Mouse (Mus musculus): ENCODE data around the gene Fsip1. TPM values are rescaled to one million over a fixed set of nuclear protein-coding genes. Genes with fewer than 3 reads are reported as not detected.

Fsip1 gene
- total RNA-seq, 2 experiments from 2014 or later: 0.07 TPM; not detected in 1

GRCm38 (mm10) chr2:118257094-118257493, 328 bp upstream of the Fsip1 start:
- no peak for ATAC-seq (ENCODE audit: poor library complexity, severe bottlenecking)

GRCm38 (mm10) chr2:118254516-118254915, 2.2 kb downstream of the Fsip1 start:
- ATAC-seq (ENCODE audit: poor library complexity, severe bottlenecking): no peak

DNA sequence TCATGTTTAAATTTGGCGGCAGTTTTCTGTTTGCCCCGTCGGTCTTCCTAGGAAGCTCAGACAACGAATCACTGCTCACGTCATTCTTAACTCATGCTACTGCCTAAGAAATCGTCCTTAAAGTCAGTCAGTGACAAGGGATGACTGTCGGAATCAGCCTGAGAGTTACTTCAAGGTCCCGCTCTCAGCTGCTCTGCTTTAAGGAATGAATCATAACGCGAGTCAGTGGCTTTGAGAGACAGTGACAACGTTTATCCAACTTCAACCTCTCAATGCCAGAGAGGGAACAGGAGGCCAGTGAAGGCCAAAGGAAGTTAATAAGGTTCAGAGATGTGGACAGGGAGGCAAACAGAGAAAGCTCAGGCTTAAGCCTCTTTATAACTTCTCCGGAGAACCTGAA, 7.8 kb downstream of the Fsip1 start:
- no peak for ATAC-seq (ENCODE audit: poor library complexity, severe bottlenecking)

GRCm38 (mm10) chr2:118248016-118248415, 8.8 kb downstream of the Fsip1 start:
- no peak for ATAC-seq (ENCODE audit: poor library complexity, severe bottlenecking)

DNA sequence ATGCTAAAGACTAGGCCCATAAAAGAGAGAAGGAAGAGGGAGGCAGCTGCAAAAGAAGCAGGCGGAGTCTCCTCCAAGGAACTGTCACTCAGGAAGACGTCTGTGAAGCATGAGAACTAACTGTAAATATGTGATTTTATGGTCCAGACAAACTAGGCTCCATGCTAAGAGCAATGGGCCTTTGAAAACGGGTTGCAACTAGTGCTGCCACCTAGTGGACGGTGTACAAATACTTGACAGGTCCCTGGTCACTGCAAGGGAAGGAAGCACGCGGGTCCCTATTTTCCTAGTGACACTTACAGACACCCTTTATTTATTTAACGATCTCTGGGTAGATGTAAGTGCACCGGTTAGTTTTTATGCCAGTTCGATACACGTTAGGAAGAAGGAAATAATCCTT, 10.9 kb downstream of the Fsip1 start:
- ATAC-seq (ENCODE audit: poor library complexity, severe bottlenecking): peak; percentile 86

DNA sequence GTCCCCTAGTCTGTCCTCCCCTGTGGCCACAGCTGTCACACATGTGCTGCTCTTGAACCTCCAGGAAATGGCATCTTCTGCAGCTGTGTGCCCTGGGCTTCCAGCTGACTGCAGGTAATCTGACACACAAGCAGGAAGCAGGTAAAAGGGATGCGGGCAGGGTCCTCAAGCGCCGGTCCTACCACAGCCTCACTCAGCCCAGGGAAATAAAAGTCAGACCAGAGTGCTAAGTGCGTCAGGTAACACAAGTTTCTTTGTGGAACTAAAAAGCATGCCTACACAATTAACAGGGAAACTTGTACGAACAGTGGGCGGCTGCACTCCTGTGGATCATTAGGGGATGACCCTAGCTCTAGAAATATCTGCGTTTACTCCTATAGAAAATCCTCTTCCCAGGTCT, 20.6 kb downstream of the Fsip1 start:
- ATAC-seq (ENCODE audit: poor library complexity, severe bottlenecking): no peak

DNA sequence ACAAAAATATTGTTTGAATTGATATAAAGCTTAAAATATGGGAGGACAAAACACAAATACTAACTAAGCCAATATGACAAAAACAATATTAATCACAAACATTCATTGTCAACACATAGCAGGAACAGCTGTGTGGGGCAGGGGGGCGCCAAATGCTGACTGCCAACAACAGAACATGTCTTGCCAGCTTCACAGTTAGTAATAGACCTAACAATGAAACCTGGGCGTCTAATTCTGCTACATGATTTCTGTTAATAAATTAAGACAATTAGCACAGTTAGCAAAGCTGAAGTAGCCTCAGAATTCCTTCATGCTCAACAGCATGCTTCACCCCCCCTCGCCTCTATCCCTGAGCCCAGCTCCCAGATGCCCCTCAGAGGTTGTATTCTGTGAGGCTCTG, 21.2 kb downstream of the Fsip1 start:
- no peak for ATAC-seq (ENCODE audit: poor library complexity, severe bottlenecking)

DNA sequence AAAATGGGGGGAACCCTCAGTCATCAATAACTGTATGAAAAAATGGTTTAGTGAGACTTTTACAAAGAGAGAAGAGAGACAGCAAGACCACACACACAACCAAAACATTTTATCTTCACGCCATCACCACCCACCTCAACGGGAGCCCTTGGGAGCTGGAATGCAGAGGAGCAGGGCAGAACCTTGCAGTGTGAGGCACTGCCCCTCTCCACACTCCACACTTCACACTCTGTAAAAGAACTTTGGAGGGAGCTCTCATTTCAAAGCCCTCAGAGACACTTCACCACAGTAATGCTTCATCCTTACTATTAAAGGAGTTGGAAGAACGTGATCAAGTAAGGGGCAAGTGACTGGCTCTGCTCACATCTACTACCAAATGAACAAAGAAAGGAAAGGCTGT, 26.2 kb downstream of the Fsip1 start:
- ATAC-seq (ENCODE audit: poor library complexity, severe bottlenecking): no peak

GRCm38 (mm10) chr2:118228486-118229079, 28.2 kb downstream of the Fsip1 start:
- no peak for ATAC-seq (ENCODE audit: poor library complexity, severe bottlenecking)

DNA sequence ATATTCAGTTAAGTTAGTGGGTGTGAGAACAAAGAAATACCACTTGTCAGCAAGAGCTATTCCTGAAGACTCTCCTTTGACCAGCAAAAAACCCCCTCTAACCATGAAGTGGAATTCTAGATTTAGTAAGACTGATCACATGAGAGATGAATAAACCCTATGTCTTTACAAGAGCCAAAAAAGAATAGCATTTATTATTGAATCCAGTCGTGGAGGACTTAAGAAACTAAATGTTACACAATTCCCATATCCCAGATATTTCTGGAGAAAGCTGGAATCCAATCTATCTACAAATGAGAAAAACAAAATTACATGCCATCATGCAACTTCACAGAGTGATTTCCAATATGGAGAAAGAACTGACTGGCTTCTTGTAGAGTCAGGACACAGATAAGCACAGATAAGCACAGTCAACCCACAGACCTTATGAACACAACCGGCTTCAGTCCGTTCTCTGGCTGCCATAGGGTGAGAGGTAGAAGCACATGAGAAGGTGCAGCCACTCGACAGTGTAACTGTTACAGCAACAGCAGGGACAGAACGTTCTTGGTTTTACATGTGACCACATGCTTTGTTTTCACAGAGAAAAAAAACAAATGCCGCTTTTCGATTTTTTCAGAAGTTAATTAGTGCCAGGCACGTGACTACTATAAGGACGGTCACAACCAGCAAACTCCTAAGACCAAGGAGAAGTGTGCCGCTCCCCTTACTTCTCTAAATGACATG, 31.3 kb downstream of the Fsip1 start:
- no peak for ATAC-seq (ENCODE audit: poor library complexity, severe bottlenecking)

GRCm38 (mm10) chr2:118217993-118218595, 38.7 kb downstream of the Fsip1 start:
- no peak for ATAC-seq (ENCODE audit: poor library complexity, severe bottlenecking)

- ATAC-seq (ENCODE audit: poor library complexity, severe bottlenecking): no peak
Observed at GRCm38 (mm10) chr2:118209712-118210111, 47.1 kb downstream of the Fsip1 start.

- ATAC-seq (ENCODE audit: poor library complexity, severe bottlenecking): no peak
Observed at GRCm38 (mm10) chr2:118208651-118209050, 48.1 kb downstream of the Fsip1 start.

- no peak for ATAC-seq (ENCODE audit: poor library complexity, severe bottlenecking)
Observed at GRCm38 (mm10) chr2:118205991-118206585, 50.7 kb downstream of the Fsip1 start.

DNA sequence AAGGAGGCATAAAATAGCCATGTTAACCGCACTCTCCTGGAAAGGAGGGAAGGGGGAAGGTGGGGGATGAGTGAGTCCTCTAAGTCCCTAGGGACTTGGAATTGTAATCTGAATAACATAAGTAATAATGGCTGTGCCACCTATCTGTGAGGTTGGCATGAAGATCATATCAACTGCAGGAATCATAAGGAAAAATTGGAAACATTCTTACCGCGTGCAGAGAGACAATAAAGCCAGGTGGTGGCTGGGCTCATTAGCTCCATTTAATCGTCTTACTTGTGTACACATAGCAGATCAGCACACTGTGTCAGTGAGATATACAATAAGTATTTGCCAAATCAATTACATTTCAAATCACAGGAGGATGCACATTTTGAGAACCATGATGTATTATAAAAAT, 52.1 kb downstream of the Fsip1 start:
- no peak for ATAC-seq (ENCODE audit: poor library complexity, severe bottlenecking)

DNA sequence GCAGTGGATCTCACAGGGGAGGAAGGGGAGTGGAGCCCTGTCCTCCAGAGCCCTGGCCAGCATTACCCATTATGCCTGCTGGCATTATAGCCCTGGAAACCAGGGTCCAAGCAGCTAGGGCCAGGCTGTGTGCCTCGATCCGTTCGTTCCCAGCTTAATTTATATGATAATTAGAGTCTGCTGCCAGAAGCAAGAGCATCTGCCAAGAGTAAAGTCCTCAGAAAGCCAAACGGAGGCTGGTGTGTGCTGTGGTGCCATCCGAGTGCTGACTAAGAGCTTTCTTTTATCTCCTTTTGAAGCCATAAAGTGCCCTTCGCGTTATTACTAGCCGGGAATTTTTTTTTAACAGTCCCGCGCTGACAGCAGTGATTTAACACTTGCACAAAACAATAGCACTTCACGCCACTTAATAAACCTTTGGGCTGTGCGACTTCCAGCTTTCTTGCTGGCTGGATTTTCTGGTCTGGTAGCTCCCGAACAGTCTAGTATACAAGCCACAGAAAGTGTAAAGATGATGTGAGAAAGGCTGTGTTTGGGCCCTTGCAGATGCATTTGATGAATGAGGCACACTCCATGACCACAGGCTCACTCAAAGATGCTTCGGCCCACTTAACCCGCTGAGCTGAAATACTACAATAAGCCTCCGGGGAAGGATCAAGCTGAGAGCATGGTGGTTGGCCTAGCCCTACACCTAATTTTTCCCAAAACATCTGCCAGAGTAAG, 52.9 kb downstream of the Fsip1 start:
- ATAC-seq (ENCODE audit: poor library complexity, severe bottlenecking): no peak

DNA sequence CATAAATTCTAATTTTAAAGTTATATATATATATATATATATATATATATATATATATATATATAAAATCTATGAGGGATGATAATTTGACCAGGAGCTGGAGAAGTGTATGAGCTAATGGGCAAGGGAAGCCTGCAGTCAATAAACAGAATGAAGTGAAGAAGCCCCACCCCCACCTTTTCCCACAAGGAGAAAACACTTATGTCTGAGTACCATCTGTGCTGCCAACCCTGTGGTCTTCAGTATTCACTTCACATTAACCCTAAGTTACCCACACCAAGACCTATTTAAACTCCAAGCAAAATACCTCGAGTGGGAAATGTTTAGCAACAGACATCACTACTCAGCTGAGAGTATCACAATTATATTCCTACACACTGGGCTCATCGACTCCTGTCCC, 53.8 kb downstream of the Fsip1 start:
- no peak for ATAC-seq (ENCODE audit: poor library complexity, severe bottlenecking)

- no peak for ATAC-seq (ENCODE audit: poor library complexity, severe bottlenecking)
Observed at GRCm38 (mm10) chr2:118201983-118202382, 54.8 kb downstream of the Fsip1 start.

- peak; percentile 93 for ATAC-seq (ENCODE audit: poor library complexity, severe bottlenecking)
Observed at GRCm38 (mm10) chr2:118199867-118200266, 56.9 kb downstream of the Fsip1 start.

DNA sequence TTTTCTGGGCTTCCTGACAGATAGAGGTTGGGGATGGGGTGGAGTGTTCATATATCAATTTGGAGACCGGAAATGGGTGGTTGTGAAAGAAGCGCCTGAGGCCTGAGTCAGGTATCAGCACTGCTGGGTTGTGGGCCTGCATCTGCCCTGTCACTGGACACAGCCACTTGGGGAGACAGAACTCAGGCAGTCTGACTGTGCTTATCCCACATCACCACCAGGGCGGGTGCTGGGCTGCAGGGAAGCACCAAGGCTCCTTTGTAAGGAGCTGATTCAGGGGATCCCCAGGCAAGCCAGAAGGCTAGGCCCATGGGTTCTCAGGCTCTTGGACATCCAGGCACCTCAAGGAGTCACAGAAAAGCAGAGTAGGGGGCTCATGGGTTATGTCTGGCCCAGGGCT, 59.8 kb downstream of the Fsip1 start:
- no peak for ATAC-seq (ENCODE audit: poor library complexity, severe bottlenecking)

- no peak for ATAC-seq (ENCODE audit: poor library complexity, severe bottlenecking)
Observed at GRCm38 (mm10) chr2:118182136-118182535, 74.6 kb downstream of the Fsip1 start.

Data from megakaryocyte, adult 5-6 weeks (primary cell).